Mouse (Mus musculus) cortical plate, adult 2 months (tissue): ENCODE results near the gene 0610030E20Rik. TPM values are rescaled to one million over a fixed set of nuclear protein-coding genes. Genes with fewer than 3 reads are reported as not detected.

ENCODE experiments used
- H3K27ac ChIP-seq: fragments of 200-500 bp; 2 replicates; pipeline ENCODE4 v1.5.1; 2012; ENCODE audit warnings: low read length, control low read depth, inconsistent platforms; ENCODE audit not compliant: insufficient read depth
- H3K4me1 ChIP-seq: fragments of 200-500 bp; 2 replicates; pipeline ENCODE4 v1.6.1; 2011; ENCODE audit warnings: low read length; ENCODE audit not compliant: control insufficient read depth, insufficient read depth
- H3K4me3 ChIP-seq: fragments of 200-500 bp; 2 replicates; pipeline ENCODE4 v1.5.1; 2011; ENCODE audit warnings: mild to moderate bottlenecking, low read length, control low read depth; ENCODE audit not compliant: insufficient read depth
- CTCF ChIP-seq: fragments of 200-500 bp; IDR thresholded peaks from 2 replicates; pipeline ENCODE4 v1.5.1; 2011; ENCODE audit warnings: mild to moderate bottlenecking, control low read depth, low read length; ENCODE audit not compliant: insufficient read depth; ENCODE audit errors: extremely low read depth
- POLR2A ChIP-seq: fragments of 200-500 bp; IDR thresholded peaks from 2 replicates; pipeline ENCODE4 v1.6.1; 2011; ENCODE audit warnings: mild to moderate bottlenecking, low read length, control low read depth; ENCODE audit not compliant: insufficient read depth; ENCODE audit errors: extremely low read depth
- polyA plus RNA-seq: library from polyadenylated mRNA; depleted of rRNA; stranded (reverse); fragments of >200 nt; gene quantifications from 2 replicates; pipeline ENCODE4 v1.2.3, GENCODE M21; 2012

Gene 0610030E20Rik
- polyA plus RNA-seq, 1 experiment, result 18.9 TPM

GRCm38 (mm10) chr6:72345633-72346032 is 1.5 kb upstream of the 0610030E20Rik start:
- TF ChIP-seq CTCF (no peak), POLR2A (no peak)
- Histone ChIP-seq H3K4me3 (no peak overlapping the region; the same call in 1 of the 2 replicates), H3K4me1 (peaks cover 9% of the 10 kb centered on the region), H3K27ac (no peak overlapping the region)

- Histone ChIP-seq H3K4me3 (no peak overlapping the region; the same call in 1 of the 2 replicates), H3K4me1 (peaks cover 11% of the 10 kb centered on the region), H3K27ac (no peak overlapping the region)
- no peak for TF ChIP-seq POLR2A
- TF ChIP-seq CTCF, result no peak
Observed at GRCm38 (mm10) chr6:72346261-72346660, 856 bp upstream of the 0610030E20Rik start.

GRCm38 (mm10) chr6:72348411-72348810 is 1.3 kb downstream of the 0610030E20Rik start:
- Histone ChIP-seq H3K4me3 (peak overlapping the region; percentile 63; the same call in 1 of the 2 replicates), H3K27ac (no peak overlapping the region; the same call in 1 of the 2 replicates), H3K4me1 (peaks cover 15% of the 10 kb centered on the region)
- TF ChIP-seq CTCF (no peak), POLR2A (no peak)

GRCm38 (mm10) chr6:72350214-72350613 is 3.1 kb downstream of the 0610030E20Rik start:
- H3K4me1 ChIP-seq, result peaks cover 13% of the 10 kb centered on the region
- TF ChIP-seq CTCF (no peak), POLR2A (no peak)
- H3K27ac ChIP-seq, result no peak overlapping the region
- H3K4me3 ChIP-seq, result no peak overlapping the region

GRCm38 (mm10) chr6:72352636-72353405 is 5.7 kb downstream of the 0610030E20Rik start:
- TF ChIP-seq CTCF, result no peak
- TF ChIP-seq POLR2A, result no peak
- H3K27ac ChIP-seq, result no peak overlapping the region

GRCm38 (mm10) chr6:72354025-72354424 is 6.9 kb downstream of the 0610030E20Rik start:
- Histone ChIP-seq H3K27ac (no peak overlapping the region), H3K4me3 (no peak overlapping the region), H3K4me1 (peaks cover 9% of the 10 kb centered on the region)
- TF ChIP-seq CTCF (no peak), POLR2A (no peak)

More at GRCm38 (mm10) chr6:72352636-72353405, 5.7 kb downstream of the 0610030E20Rik start:
- peaks cover 16% of the 10 kb centered on the region for H3K4me1 ChIP-seq
- H3K4me3 ChIP-seq, result no peak overlapping the region

- Histone ChIP-seq H3K4me3 (peak within 1 kb of the TSS; percentile 69), H3K27ac (peak within 1 kb of the TSS; percentile 89), H3K4me1 (peaks cover 9% of the 10 kb centered on the region)
- TF ChIP-seq CTCF (no peak), POLR2A (no peak)
Observed at GRCm38 (mm10) chr6:72355066-72355911, 8.2 kb downstream of the 0610030E20Rik start, which contains the start of gene Tmem150a. TSS of gene Tmem150a (plus strand) at chr6:72355447.

- H3K4me1 ChIP-seq, result peaks cover 7% of the 10 kb centered on the region
- TF ChIP-seq CTCF (no peak), POLR2A (0 out of 2 replicates have a peak, but pooled peaks have one; percentile 6)
- peak overlapping the region; percentile 69 for H3K4me3 ChIP-seq
- H3K27ac ChIP-seq, result peak overlapping the region; percentile 89
Observed at GRCm38 (mm10) chr6:72356001-72356532, 8.9 kb downstream of the 0610030E20Rik start.
